Mouse (Mus musculus) CD8-positive naive resting alpha-beta T cell, adult 57 days (primary cell): ENCODE measurements around the gene Gnmt. TPM values are rescaled to one million over a fixed set of nuclear protein-coding genes. Genes with fewer than 3 reads are reported as not detected.

Experiments
- total RNA-seq: library from RNA; stranded (reverse); gene quantifications from one replicate; pipeline ENCODE4 v1.2.4, GENCODE M21; 2023

The Gnmt gene
- 3.2 TPM for total RNA-seq

DNA sequence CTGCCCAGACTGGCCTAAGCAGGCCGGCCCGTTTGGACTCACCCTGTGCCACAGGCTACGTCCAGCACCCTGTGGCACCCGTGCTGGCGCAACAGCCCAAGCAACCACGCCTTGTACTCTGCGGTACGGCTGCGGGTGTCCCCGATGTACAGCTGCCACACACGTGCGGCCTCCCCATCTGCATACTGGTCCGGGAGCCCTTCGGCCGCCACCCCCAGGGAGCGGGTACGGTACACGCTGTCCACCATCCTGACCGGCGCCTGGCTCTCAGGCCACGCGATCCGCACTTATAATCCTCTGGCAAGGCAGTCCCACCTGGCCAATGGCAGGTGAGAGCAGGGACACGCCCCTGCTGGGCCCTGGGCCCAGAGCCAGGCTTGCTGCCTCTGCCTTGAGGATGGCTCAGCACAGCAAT lies at the start of gene Gnmt:
Gene Gnmt (minus strand): TSS at position 265 of the 415 bp plus-strand sequence.

DNA sequence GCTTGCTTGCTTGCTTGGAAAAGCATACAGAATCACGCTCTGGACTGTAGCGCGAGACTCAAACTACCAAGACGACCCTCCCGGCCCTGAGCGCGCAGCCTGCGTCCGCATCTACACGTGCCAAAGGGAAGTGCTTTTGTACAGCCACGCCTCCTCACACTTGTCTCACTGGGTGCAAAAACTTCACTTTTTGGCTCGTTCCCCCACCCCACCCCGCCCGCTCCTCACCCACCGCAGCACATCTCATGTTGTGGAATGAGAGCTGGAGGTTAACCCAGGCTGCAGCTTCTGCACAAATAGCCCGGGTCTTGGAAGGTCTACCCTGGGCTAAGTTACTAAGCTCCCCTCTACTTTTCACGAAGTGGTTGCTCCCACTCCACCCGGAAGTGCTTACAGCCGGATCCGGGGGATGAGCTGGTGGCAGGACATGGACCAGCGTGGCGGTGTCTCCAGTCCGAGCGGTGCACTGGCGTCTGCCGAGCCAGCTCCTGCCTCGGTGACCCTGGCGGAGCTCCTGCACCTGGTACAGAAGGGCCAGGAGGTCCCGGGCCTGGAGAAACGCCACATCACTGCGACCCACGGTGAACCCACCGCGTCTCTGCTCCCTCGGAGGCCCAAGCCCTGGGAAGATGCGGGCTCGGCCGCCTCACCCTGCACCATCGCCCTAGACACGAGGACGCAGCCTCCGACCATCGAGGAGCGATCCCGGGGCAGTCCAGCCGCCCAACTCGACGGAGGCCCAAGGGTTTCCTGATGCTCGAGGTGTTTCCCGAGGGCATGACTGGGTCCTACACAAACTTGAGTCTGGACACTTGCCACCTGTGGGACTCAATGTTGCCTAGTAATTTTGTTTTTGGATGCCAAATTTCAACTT lies 43.7 kb upstream of the Gnmt start, which contains the start of gene 2310039H08Rik:
Gene 2310039H08Rik (plus strand): TSS at position 232 of the 874 bp plus-strand sequence.

DNA sequence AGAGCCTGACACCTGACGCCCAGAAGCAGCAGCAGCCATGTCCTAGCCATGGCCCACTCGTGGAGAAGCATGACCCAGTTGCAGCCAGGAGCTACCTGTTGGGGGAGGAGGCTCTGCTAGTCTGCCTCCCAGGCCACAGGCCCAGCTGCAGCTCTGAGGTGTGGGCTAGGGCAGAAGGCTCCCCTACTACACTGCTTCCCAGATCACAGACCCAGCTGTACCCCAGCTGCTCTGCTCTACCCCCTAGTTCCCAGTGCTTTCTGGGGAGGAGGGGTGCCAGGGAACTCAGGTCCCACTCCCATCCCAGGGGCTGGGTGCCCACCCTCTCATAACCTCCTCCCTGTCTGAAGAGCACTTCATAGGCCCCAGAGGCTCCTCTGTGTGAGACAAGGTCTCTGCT lies 34.6 kb upstream of the Gnmt start, which contains the start of gene Ptcra:
Gene Ptcra (minus strand): TSS at position 169 of the 400 bp plus-strand sequence.

DNA sequence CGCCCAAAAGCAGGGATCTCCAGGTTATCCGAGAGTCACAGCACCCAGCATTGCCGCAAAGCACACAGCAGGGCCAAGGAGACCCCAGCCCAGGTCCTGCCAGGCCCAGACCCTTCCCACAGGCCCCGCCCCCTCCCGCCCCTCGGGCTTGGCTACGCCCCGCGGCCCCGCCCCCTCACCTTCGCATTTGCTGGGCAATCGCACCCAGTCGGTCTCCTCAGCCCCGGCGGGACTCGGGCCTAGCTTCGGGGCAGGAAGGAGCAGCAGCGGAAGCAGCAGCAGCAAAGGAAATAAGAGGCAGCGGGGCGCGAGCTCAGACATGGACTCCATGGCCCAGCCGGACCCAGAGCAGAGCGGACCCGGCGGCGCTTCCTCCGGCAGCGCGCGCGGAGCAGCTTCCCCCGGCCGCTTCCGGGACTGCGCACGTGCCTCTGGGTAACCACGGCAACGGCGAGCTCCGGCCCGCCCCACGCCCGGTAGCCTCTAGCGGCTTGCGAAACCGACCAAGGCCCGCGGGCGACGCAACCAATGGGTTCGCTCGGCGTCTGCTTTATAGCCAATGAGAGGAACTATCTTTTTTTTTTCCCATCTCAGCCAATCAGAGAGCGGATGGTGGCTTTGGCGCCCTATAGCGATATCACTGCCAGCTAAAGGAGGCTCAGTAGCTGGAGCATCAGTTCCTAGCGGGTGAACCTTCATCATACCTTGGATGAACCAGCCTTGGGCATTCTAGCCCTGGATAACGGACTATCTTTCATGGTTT lies 23.0 kb upstream of the Gnmt start, which contains the start of gene Cnpy3:
Gene Cnpy3 (minus strand): TSS at position 421 of the 763 bp plus-strand sequence.

DNA sequence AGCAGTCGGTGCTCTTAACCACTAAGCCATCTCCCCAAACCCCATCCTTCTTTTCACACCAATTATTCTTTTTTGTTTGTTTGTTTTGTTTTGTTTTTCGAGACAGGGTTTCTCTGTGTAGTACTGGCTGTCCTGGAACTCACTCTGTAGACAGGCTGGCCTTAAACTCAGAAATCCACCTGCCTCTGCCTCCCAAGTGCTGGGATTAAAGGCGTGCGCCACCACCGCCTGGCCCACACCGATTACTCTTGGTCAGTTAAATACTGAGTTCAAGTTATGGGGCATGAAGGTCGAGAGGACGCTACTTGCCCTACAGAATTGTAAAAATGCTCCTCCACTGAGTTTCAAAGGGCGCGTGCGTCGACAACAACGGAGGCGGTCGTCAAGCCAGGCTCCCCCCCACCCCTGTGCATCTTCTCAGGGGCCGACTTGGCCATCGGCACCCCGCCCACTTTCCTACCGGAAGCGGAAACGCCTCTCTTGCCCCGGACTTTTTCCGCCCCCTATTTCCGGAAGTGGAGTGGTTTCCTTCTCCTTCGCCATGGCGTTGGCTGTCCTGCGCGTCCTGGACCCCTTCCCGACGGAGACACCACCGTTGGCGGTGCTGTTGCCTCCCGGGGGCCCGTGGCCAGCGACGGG lies 17.9 kb downstream of the Gnmt start, which contains the start of gene Pex6:
Gene Pex6 (plus strand): TSS at position 505 of the 639 bp plus-strand sequence.

DNA sequence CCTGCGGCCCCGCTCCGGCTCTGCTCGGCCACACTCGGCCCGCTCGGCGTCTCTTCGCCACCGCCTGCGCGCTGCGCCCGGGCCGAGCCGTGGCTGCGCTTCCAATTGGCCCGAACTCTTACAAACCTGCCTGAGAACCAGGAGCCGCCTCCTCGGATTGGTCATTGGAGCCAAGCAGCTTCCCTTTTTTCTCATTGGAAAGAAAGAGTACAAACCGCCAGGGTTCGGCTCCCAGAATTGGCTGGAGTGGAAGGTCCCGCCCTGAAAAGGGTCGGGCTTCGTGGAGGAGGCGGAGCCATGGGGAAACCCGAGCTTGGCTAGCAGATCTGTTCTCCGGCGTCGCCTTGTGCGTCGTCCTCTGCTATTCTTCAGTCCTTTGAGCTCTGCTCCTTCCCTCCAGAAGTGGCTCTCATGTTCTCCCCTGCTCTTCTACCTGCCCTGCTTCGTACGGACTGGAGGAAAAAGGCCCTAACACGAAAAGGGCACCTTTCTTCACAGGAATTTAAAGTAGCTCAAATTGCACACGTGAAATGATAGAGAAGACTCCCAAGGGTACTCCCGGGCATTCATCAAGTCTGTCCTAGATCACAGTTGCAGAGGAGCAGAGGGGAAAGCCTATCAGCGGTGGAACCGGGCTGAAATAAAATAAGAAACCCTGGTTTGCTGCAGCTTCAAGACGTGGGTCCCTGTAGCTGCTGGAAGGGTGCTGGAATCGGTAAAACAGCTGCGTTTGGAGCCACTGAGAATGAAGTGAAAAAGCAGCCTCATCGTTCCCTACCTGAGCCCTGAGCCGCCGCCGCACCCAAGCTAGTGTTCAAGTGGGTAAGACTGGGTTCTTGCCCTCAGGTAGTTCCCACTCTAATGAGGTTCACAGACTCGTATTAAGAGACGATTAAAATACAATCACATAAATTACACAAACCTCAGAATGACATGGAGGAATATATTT lies 23.8 kb downstream of the Gnmt start, which contains the start of gene Ppp2r5d:
Gene Ppp2r5d (minus strand): TSS at position 225 of the 949 bp plus-strand sequence.

DNA sequence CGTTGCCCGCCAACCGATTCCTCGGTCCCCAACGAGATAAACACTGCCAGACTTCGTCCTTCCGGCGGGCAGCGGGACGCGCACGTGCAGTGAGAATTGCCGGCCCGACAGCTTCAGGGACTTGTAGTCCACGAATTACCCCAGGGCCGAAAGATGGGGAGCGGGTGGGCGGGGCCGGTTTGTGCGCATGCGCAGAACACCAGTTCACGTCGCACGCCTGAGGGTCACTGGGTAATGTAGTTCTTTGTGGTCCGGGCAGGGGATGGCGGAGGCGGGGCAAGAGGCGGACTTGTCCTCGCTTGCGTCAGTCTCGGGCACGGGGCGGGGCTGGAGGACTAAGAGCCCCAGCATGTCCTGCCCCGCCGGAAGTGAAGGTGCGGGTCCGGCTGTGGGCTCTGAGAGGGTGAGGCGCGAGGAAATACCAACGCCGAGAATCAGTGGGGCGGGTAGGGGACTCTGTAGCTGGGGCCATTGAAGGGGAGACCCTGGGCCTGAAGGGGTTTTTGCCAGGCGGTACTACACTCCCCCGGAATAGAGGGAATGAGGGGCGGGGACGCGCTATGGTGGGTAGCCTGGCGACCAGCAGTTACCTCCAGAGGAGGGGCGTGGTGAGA lies 48.1 kb downstream of the Gnmt start, which contains the start of gene Klhdc3:
Gene Klhdc3 (minus strand): TSS at position 155 of the 614 bp plus-strand sequence.

DNA sequence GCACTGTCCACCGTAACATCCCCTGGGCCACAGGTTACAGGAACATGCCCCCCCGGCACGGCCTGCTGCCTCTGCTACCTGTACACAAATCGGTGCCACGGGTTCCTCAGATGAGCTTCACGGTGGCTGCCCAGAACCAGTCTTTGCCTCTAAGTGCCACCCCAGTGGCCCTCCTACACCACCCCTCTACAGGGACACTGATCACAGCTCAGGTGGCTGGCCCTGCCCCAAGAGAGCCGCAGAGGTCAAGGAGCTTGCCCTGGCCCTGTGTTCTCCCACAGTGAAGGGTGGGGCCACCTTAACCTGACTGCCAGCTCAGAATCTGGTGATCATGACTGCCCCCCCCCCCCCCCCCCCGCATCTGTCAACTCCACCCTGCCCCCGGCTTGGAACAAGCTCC lies 50.6 kb downstream of the Gnmt start, which contains the start of gene Mea1:
Gene Mea1 (plus strand): TSS at position 378 of the 400 bp plus-strand sequence.

Other genes with a start within 250 kb of the Gnmt start
- gene Ttbk1, start 241.5 kb downstream of the Gnmt start, total RNA-seq, result 0.18 TPM
- gene Dnph1, start 232.5 kb downstream of the Gnmt start, total RNA-seq, result not detected
- gene Cul9, start 182.8 kb downstream of the Gnmt start, total RNA-seq, result 20.4 TPM
- 66.8 TPM for gene Srf, start 173.0 kb downstream of the Gnmt start, total RNA-seq
- gene Ptk7, start 99.7 kb downstream of the Gnmt start, total RNA-seq, result not detected
- gene Klc4, start 83.1 kb downstream of the Gnmt start, total RNA-seq, result 15.0 TPM
- gene Mrpl2, start 82.9 kb downstream of the Gnmt start, total RNA-seq, result 31.6 TPM
- gene Cul7, start 78.8 kb downstream of the Gnmt start, total RNA-seq, result 7.3 TPM
- gene Rrp36, start 54.8 kb downstream of the Gnmt start, total RNA-seq, result 34.8 TPM
- 31.5 TPM for gene Mea1, start 50.4 kb downstream of the Gnmt start, total RNA-seq
- gene Klhdc3, start 48.3 kb downstream of the Gnmt start, total RNA-seq, result 46.1 TPM
- 34.2 TPM for gene Ppp2r5d, start 24.1 kb downstream of the Gnmt start, total RNA-seq
- 28.2 TPM for gene Pex6, start 17.7 kb downstream of the Gnmt start, total RNA-seq
- gene Cnpy3, start 23.0 kb upstream of the Gnmt start, total RNA-seq, result 57.9 TPM
- 0.40 TPM for gene Ptcra, start 34.5 kb upstream of the Gnmt start, total RNA-seq
- 22.0 TPM for gene 2310039H08Rik, start 43.5 kb upstream of the Gnmt start, total RNA-seq
- 70.1 TPM for gene Rpl7l1, start 53.5 kb upstream of the Gnmt start, total RNA-seq
- gene Bicral, start 129.3 kb upstream of the Gnmt start, total RNA-seq, result 30.8 TPM
- gene Tbcc, start 161.5 kb upstream of the Gnmt start, total RNA-seq, result 14.1 TPM
- gene Prph2, start 181.3 kb upstream of the Gnmt start, total RNA-seq, result not detected